Mouse (Mus musculus): ENCODE data around the gene Erich4. TPM values are rescaled to one million over a fixed set of nuclear protein-coding genes. Genes with fewer than 3 reads are reported as not detected.

Erich4 gene
- polyA plus RNA-seq, 1 experiment from 2014 or later = not detected

DNA sequence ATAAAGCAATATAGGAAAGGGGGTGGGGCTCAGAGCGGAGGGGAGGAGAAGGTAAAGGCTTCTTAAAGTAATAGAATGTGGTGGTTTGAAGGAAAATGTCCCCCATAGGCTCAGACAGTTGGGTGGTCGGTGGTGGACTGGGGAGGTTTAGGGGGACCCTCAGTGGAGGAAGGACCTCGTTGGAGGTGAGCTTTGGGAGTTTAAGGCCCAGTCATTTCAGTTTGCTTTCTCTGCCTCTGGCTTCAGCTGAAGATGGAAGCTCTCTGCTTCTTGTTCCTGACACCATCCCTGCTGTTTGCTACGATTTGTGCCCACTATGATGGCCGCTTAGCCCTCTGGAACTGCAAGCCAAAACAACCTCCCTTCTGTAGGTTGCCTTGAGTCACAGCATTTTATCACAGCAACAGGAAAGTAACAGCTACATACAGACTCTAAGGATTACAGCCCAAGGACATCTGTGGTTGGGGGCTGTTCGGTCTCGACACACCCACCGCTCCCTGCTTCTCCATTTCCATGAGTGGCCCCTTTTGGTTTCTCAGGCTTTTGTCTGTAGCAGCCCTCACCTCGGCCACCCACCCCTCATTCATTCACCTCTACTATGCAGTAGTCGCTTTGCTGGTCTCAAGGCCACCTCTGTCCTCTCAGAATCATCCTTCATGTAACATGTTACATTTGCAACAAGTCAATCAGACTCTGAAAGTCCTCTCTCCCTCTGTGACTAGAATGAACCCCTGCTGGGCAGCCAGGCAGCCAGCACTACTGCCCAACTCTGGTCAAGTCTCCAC is 1.9 kb upstream of the Erich4 start:
- Histone ChIP-seq H3K27ac (ENCODE audit: low read depth, low read length) (no peak overlapping the region), H3K4me2 (ENCODE audit: low read depth, low read length) (no peak overlapping the region), H3K9ac (replicated peaks; ENCODE audit: low read depth, low read length) (no peak overlapping the region), H3K27me3 (ENCODE audit: control insufficient read depth, insufficient read depth, low read length) (no peaks in the 10 kb centered on the region), H3K9me3 (ENCODE audit: control insufficient read depth, low read length) (no peaks in the 10 kb centered on the region), H3K36me3 (ENCODE audit: control insufficient read depth, insufficient read depth, low read length) (no peaks in the 10 kb centered on the region), H3K4me3 (ENCODE audit: low read depth, low read length) (no peak overlapping the region), H3K4me1 (ENCODE audit: control insufficient read depth, insufficient read depth, low read length) (no peaks in the 10 kb centered on the region)
- ATAC-seq (ENCODE audit: low read depth) = no peak
- WGBS = 84% methylated on average over 10 of the region's 10 CpGs

DNA sequence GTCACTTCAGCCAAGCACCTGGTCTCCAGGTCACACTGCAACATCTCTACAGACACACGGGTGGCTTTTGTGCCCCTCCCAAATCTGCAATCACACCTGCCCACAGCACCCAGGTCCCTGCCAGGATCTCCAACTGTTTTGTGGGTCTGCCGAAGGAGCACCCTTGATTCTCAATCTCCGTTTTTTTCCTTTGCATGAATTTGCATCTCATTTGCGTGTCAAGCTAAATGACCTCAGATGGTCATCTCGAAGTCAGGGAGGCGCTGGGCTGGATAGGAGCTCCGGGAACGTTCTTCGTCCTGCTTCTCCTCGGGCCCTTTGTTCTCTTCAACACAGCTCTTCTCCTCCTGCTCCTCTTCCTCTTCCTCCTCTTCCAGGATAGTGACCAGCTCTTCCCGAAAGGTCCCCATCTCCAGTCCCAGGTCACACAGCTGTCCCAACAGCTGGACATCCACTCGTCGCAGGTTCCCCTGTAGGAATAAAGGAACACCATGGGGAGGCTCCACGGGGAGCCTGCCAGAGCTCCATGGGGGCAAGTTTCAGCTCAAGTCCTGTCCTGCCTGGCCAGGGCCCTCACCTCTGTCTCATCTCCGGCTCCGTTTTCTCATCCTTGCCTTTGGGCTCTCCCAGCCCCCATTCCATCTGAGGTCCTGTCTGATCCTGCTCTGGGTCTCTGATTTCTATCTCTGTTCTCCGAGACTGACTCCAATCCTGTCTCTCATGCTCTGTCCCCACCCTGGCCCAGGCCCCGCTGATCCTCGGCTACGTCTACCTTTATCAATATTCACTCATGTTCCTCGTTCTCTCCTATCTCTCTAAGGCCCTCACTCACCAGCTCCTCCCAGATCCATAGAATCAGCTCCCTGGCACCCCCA is 624 bp downstream of the Erich4 start:
- H3K9me3 ChIP-seq (ENCODE audit: control insufficient read depth, low read length) = no peaks in the 10 kb centered on the region
- ATAC-seq (ENCODE audit: low read depth) = no peak
- no peaks in the 10 kb centered on the region for H3K4me1 ChIP-seq (ENCODE audit: control insufficient read depth, insufficient read depth, low read length)
- no peak overlapping the region for H3K4me3 ChIP-seq (ENCODE audit: low read depth, low read length)
- no peaks in the 10 kb centered on the region for H3K36me3 ChIP-seq (ENCODE audit: control insufficient read depth, insufficient read depth, low read length)
- no peak overlapping the region for H3K27ac ChIP-seq (ENCODE audit: low read depth, low read length)
- no peak overlapping the region for H3K4me2 ChIP-seq (ENCODE audit: low read depth, low read length)
- H3K27me3 ChIP-seq (ENCODE audit: control insufficient read depth, insufficient read depth, low read length) = no peaks in the 10 kb centered on the region
- WGBS = 77% methylated on average over 21 of the region's 21 CpGs
- H3K9ac ChIP-seq (replicated peaks; ENCODE audit: low read depth, low read length) = no peak overlapping the region

DNA sequence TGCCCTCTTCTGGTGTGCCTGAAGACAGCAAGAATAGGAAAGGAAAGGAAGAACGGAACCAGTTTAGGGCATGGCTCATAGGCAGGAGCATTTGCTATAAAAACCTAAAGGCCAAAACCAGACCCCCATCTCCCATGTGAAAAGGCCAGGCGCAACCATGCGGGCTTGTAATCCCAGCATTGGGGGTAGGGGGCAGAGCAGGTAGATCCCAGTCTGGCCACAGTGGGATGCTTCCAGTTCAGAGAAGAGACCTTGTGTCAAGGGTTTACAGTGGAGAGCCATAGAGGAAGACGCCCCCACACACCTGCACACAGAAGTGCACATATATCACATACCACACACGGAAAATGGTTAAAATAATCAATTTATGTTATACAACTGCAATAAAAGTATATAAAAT is 1.6 kb downstream of the Erich4 start:
- H3K4me3 ChIP-seq (ENCODE audit: low read depth, low read length) = no peak overlapping the region
- no peak for ATAC-seq (ENCODE audit: low read depth)
- no peaks in the 10 kb centered on the region for H3K4me1 ChIP-seq (ENCODE audit: control insufficient read depth, insufficient read depth, low read length)
- 90% methylated on average over 5 of the region's 5 CpGs for WGBS
- H3K9me3 ChIP-seq (ENCODE audit: control insufficient read depth, low read length) = no peaks in the 10 kb centered on the region
- H3K4me2 ChIP-seq (ENCODE audit: low read depth, low read length) = no peak overlapping the region
- no peak overlapping the region for H3K9ac ChIP-seq (replicated peaks; ENCODE audit: low read depth, low read length)
- H3K27ac ChIP-seq (ENCODE audit: low read depth, low read length) = no peak overlapping the region
- H3K27me3 ChIP-seq (ENCODE audit: control insufficient read depth, insufficient read depth, low read length) = no peaks in the 10 kb centered on the region
- H3K36me3 ChIP-seq (ENCODE audit: control insufficient read depth, insufficient read depth, low read length) = no peaks in the 10 kb centered on the region

DNA sequence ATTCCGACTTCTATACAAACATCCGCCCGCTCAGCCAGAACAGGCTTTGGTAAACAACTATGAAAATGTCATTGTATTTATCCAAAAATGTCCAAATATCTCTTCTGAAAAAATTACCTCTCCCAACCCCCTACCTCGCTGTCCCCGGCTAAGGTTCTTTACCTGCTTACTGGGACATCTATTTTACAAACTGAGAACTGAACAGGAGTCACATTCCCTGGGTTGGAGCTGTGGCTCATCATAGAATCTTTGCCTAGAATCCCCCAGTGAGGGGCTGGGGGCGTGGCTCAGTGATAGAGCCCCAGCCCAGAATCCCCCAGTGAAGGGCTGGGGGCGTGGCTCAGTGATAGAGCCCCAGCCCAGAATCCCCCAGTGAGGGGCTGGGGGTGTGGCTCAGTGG is 4.2 kb downstream of the Erich4 start:
- no peak overlapping the region for H3K4me3 ChIP-seq (ENCODE audit: low read depth, low read length)
- 50% methylated on average over 7 of the region's 7 CpGs for WGBS
- no peak for ATAC-seq (ENCODE audit: low read depth)
- no peak overlapping the region for H3K27ac ChIP-seq (ENCODE audit: low read depth, low read length)
- no peaks in the 10 kb centered on the region for H3K36me3 ChIP-seq (ENCODE audit: control insufficient read depth, insufficient read depth, low read length)
- no peak overlapping the region for H3K4me2 ChIP-seq (ENCODE audit: low read depth, low read length)
- H3K4me1 ChIP-seq (ENCODE audit: control insufficient read depth, insufficient read depth, low read length) = no peaks in the 10 kb centered on the region
- H3K27me3 ChIP-seq (ENCODE audit: control insufficient read depth, insufficient read depth, low read length) = no peaks in the 10 kb centered on the region
- no peaks in the 10 kb centered on the region for H3K9me3 ChIP-seq (ENCODE audit: control insufficient read depth, low read length)
- H3K9ac ChIP-seq (replicated peaks; ENCODE audit: low read depth, low read length) = no peak overlapping the region

DNA sequence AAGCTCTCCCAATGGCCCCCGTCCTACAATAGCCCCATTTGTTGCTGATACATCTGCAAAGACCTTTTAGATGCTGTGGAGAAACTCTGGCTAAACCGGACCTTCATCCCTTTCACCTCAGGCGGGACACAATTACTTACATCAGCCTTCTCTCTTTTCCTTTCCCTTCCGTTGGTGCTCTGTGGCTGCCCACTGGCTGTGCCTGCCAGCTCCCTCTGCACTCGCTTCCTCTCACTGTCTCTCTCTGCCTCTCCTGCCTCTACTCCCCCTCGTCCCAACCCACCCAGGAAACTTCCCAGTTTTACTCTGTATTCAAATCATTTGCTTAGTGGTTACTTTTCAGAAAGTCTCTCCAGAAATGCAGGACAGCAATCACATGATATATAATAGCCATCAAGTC is 5.6 kb downstream of the Erich4 start:
- no peaks in the 10 kb centered on the region for H3K4me1 ChIP-seq (ENCODE audit: control insufficient read depth, insufficient read depth, low read length)
- WGBS = 49% methylated on average over 6 of the region's 6 CpGs
- no peak for ATAC-seq (ENCODE audit: low read depth)

DNA sequence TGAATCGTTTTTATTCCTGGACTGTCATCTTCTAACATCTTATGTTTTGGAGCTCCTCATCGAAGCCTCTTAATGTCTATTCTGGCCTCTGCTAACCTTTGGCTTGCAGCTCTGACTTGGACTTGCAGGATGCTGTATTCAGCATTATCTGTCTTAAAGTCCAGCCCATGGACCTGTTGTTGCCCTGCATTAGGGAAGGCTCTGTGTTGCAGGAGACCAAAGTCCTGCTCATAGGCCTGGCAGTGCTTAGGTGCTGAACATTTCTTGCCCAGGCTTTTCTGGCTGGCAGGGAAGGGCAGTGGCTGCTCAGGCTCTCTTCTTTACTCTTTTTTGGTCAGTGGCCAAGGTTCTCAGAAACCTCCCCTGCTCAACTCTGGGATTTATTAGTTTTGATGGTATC is 8.5 kb downstream of the Erich4 start:
- Histone ChIP-seq H3K9ac (replicated peaks; ENCODE audit: low read depth, low read length) (no peak overlapping the region), H3K27me3 (ENCODE audit: control insufficient read depth, insufficient read depth, low read length) (no peaks in the 10 kb centered on the region), H3K36me3 (ENCODE audit: control insufficient read depth, insufficient read depth, low read length) (no peaks in the 10 kb centered on the region), H3K4me3 (ENCODE audit: low read depth, low read length) (no peak overlapping the region), H3K4me2 (ENCODE audit: low read depth, low read length) (no peak overlapping the region), H3K27ac (ENCODE audit: low read depth, low read length) (no peak overlapping the region), H3K4me1 (ENCODE audit: control insufficient read depth, insufficient read depth, low read length) (no peaks in the 10 kb centered on the region), H3K9me3 (ENCODE audit: control insufficient read depth, low read length) (no peaks in the 10 kb centered on the region)
- WGBS = 80% methylated on average over 2 of the region's 2 CpGs
- no peak for ATAC-seq (ENCODE audit: low read depth)

More for the DNA sequence above, 5.6 kb downstream of the Erich4 start:
- Histone ChIP-seq H3K4me3 (ENCODE audit: low read depth, low read length) (no peak overlapping the region), H3K4me2 (ENCODE audit: low read depth, low read length) (no peak overlapping the region), H3K27me3 (ENCODE audit: control insufficient read depth, insufficient read depth, low read length) (no peaks in the 10 kb centered on the region), H3K9ac (replicated peaks; ENCODE audit: low read depth, low read length) (no peak overlapping the region), H3K27ac (ENCODE audit: low read depth, low read length) (no peak overlapping the region), H3K36me3 (ENCODE audit: control insufficient read depth, insufficient read depth, low read length) (no peaks in the 10 kb centered on the region), H3K9me3 (ENCODE audit: control insufficient read depth, low read length) (no peaks in the 10 kb centered on the region)

DNA sequence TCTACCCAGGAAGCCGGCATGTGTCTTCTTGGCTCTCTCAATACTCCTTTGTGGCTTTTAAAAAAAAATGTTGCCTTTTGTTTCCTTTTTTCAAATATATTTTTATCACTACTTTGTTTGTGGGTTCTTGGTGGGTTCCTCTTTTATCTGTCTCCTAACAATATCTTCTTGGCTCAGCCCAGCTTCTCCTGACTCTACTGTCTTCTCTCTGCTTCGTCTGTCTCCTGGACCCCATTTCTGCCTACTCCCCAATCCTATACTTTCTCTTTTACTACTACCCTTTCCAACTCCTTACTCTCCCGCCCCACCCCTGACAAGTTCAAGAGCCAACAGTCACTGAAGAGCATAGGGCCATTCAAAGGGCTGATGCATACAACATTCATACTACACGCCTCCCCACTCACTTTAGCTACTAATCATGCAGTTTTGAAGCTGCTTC is 9.0 kb downstream of the Erich4 start:
- WGBS = 91% methylated on average over 4 of the region's 4 CpGs
- no peak overlapping the region for H3K27ac ChIP-seq (ENCODE audit: low read depth, low read length)
- H3K4me1 ChIP-seq (ENCODE audit: control insufficient read depth, insufficient read depth, low read length) = no peaks in the 10 kb centered on the region
- no peak overlapping the region for H3K4me2 ChIP-seq (ENCODE audit: low read depth, low read length)
- no peaks in the 10 kb centered on the region for H3K36me3 ChIP-seq (ENCODE audit: control insufficient read depth, insufficient read depth, low read length)
- H3K9me3 ChIP-seq (ENCODE audit: control insufficient read depth, low read length) = no peaks in the 10 kb centered on the region
- H3K9ac ChIP-seq (replicated peaks; ENCODE audit: low read depth, low read length) = no peak overlapping the region
- no peak for ATAC-seq (ENCODE audit: low read depth)
- no peaks in the 10 kb centered on the region for H3K27me3 ChIP-seq (ENCODE audit: control insufficient read depth, insufficient read depth, low read length)
- no peak overlapping the region for H3K4me3 ChIP-seq (ENCODE audit: low read depth, low read length)

DNA sequence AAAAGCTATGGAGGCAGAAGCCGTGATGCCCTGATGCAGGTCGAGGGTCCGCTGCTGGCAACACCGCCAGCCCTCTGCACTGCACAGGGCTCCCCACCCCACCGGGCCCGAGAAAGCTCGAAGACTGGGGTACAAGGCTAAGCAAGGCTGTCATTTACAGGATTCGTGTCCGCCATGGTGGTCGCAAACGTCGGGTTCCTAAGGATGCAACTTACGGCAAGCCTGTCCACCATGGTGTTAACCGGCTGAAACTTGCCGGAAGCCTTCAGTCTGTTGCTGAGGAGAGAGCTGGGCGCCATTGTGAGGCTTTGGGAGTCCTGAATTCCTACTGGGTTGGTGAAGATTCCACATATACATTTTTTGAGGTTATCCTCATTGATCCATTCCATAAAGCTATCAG is 14.3 kb downstream of the Erich4 start:
- H3K9me3 ChIP-seq (ENCODE audit: control insufficient read depth, low read length) = no peaks in the 10 kb centered on the region
- no peak for ATAC-seq (ENCODE audit: low read depth)
- H3K9ac ChIP-seq (replicated peaks; ENCODE audit: low read depth, low read length) = no peak overlapping the region
- 90% methylated on average over 16 of the region's 16 CpGs for WGBS
- no peak overlapping the region for H3K27ac ChIP-seq (ENCODE audit: low read depth, low read length)
- H3K36me3 ChIP-seq (ENCODE audit: control insufficient read depth, insufficient read depth, low read length) = no peaks in the 10 kb centered on the region
- no peaks in the 10 kb centered on the region for H3K27me3 ChIP-seq (ENCODE audit: control insufficient read depth, insufficient read depth, low read length)
- H3K4me1 ChIP-seq (ENCODE audit: control insufficient read depth, insufficient read depth, low read length) = no peaks in the 10 kb centered on the region
- no peak overlapping the region for H3K4me3 ChIP-seq (ENCODE audit: low read depth, low read length)
- H3K4me2 ChIP-seq (ENCODE audit: low read depth, low read length) = no peak overlapping the region

DNA sequence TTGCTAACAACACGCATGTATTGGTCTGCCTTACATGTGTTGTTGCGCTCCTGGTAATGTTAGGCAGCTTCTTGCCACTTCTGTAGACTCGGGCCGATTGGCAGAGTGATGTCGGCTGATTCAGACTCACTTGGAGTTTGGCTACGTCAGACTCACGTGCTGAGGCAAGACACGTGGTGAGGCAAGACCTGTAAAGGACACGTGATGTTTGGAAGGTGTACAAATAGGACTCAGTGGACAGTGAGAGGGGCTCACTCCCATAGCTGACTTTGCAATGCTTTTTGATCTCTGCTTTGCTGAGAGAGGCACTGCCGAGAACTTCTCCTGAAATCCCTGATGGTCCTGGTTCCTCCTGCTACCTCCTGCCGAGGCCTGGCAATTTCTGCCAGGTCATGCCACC is 15.0 kb downstream of the Erich4 start:
- H3K9ac ChIP-seq (replicated peaks; ENCODE audit: low read depth, low read length) = no peak overlapping the region
- ATAC-seq (ENCODE audit: low read depth) = no peak
- H3K4me1 ChIP-seq (ENCODE audit: control insufficient read depth, insufficient read depth, low read length) = no peaks in the 10 kb centered on the region
- no peaks in the 10 kb centered on the region for H3K36me3 ChIP-seq (ENCODE audit: control insufficient read depth, insufficient read depth, low read length)
- H3K9me3 ChIP-seq (ENCODE audit: control insufficient read depth, low read length) = no peaks in the 10 kb centered on the region
- H3K27ac ChIP-seq (ENCODE audit: low read depth, low read length) = no peak overlapping the region
- 90% methylated on average over 11 of the region's 11 CpGs for WGBS
- no peak overlapping the region for H3K4me3 ChIP-seq (ENCODE audit: low read depth, low read length)
- H3K27me3 ChIP-seq (ENCODE audit: control insufficient read depth, insufficient read depth, low read length) = no peaks in the 10 kb centered on the region
- H3K4me2 ChIP-seq (ENCODE audit: low read depth, low read length) = no peak overlapping the region
